Comparison of ENCODE assay signal across 7 mouse cellular contexts in genomic region chr11:61930640-61931586, GRCm38 (mm10). TPM values are rescaled to one million over a fixed set of nuclear protein-coding genes. Genes with fewer than 3 reads are reported as not detected.
A peak's percentile ranks its signal among the peaks of the same experiment; 100 is the strongest.
DNase-seq lines count a peak whose midpoint lies in the region; ATAC-seq and TF ChIP-seq lines count a peak whose summit lies in the region.

No protein-coding gene starts in this region.

- no peaks in the 10 kb centered on the region for H3K4me1 ChIP-seq in ES-Bruce4 (ENCODE audit: control insufficient read depth, insufficient read depth, low read length)
- peaks cover 11% of the 10 kb centered on the region for H3K4me1 ChIP-seq in embryonic facial prominence, embryonic 14.5 days (ENCODE audit: control insufficient read depth, insufficient read depth, low read length)
- peaks cover 21% of the 10 kb centered on the region for H3K4me1 ChIP-seq in hindbrain, embryonic 14.5 days (replicated peaks; ENCODE audit: control insufficient read depth, insufficient read depth, low read length)
- peaks cover 34% of the 10 kb centered on the region for H3K4me1 ChIP-seq in liver, embryonic 12.5 days

- peak overlapping the region; percentile 94 for H3K9ac ChIP-seq in ES-Bruce4 (ENCODE audit: low read depth, poor library complexity, severe bottlenecking)
- H3K9ac ChIP-seq in embryonic facial prominence, embryonic 14.5 days (ENCODE audit: low read depth, low read length), result peak overlapping the region; percentile 94
- H3K9ac ChIP-seq in hindbrain, embryonic 14.5 days, result peak overlapping the region; percentile 77
- H3K9ac ChIP-seq in liver, embryonic 12.5 days, result peak overlapping the region; percentile 97

- H3K79me2 ChIP-seq in C2C12 (ENCODE audit: control insufficient read depth, insufficient read depth), result peaks cover 40% of the 10 kb centered on the region

- peak overlapping the region; percentile 50 for H3ac ChIP-seq in C2C12 (ENCODE audit: control insufficient read depth, insufficient read length, low read depth)

- TF ChIP-seq CTCF in C2C12 (IDR thresholded peaks at IDR 0.05; ENCODE audit: control insufficient read depth, insufficient read depth, insufficient read length) (no peak), ES-Bruce4 (IDR thresholded peaks at IDR 0.05; ENCODE audit: low read depth, low read length) (no peak)

- no peak for DNase-seq in embryonic facial prominence, embryonic 14.5 days (ENCODE audit: low spot score)
- no peak for DNase-seq in hindbrain, embryonic 14.5 days (ENCODE audit: low spot score)
- DNase-seq in retina, postnatal 1 day, result peak; percentile 7
- no peak for DNase-seq in urinary bladder, adult 2 months (ENCODE audit: low spot score)

- no peak for TF ChIP-seq EP300 in ES-Bruce4 (IDR thresholded peaks at IDR 0.05; ENCODE audit: insufficient read depth, low read depth, low read length)

- TF ChIP-seq POLR2A in ES-Bruce4 (IDR thresholded peaks at IDR 0.05; ENCODE audit: insufficient read depth, low read length), result no peak

- WGBS in embryonic facial prominence, embryonic 14.5 days, result 19% methylated on average over 11 of the region's 11 CpGs
- 22% methylated on average over 11 of the region's 11 CpGs for WGBS in hindbrain, embryonic 14.5 days
- WGBS in liver, embryonic 12.5 days (ENCODE audit: insufficient replicate concordance), result 19% methylated on average over 11 of the region's 11 CpGs

- peaks cover 13% of the 10 kb centered on the region for H3K36me3 ChIP-seq in C2C12 (ENCODE audit: control insufficient read depth, insufficient read depth)
- no peaks in the 10 kb centered on the region; the same call in 1 of the 2 replicates for H3K36me3 ChIP-seq in ES-Bruce4 (ENCODE audit: control insufficient read depth, insufficient read depth, low read length, poor library complexity, severe bottlenecking)
- H3K36me3 ChIP-seq in embryonic facial prominence, embryonic 14.5 days (ENCODE audit: control insufficient read depth, insufficient read depth, low read length), result no peaks in the 10 kb centered on the region
- H3K36me3 ChIP-seq in hindbrain, embryonic 14.5 days (replicated peaks; ENCODE audit: control insufficient read depth, insufficient read depth), result no peaks in the 10 kb centered on the region
- peaks cover 5% of the 10 kb centered on the region for H3K36me3 ChIP-seq in liver, embryonic 12.5 days

- H3K4me3 ChIP-seq in C2C12 (ENCODE audit: insufficient read depth, poor library complexity, severe bottlenecking), result peak overlapping the region; percentile 96
- peak overlapping the region; percentile 95 for H3K4me3 ChIP-seq in ES-Bruce4 (ENCODE audit: low read depth, low read length)
- peak overlapping the region; percentile 95 for H3K4me3 ChIP-seq in embryonic facial prominence, embryonic 14.5 days (ENCODE audit: low read depth, low read length)
- peak overlapping the region; percentile 68 for H3K4me3 ChIP-seq in hindbrain, embryonic 14.5 days (replicated peaks; ENCODE audit: low read length)
- H3K4me3 ChIP-seq in liver, embryonic 12.5 days, result peak overlapping the region; percentile 99

- H3K27me3 ChIP-seq in C2C12 (ENCODE audit: control insufficient read depth, insufficient read depth, insufficient read length) (no peaks in the 10 kb centered on the region), ES-Bruce4 (ENCODE audit: control insufficient read depth, insufficient read depth, low read length, poor library complexity, severe bottlenecking) (no peaks in the 10 kb centered on the region)
- H3K27me3 ChIP-seq in embryonic facial prominence, embryonic 14.5 days (replicated peaks; ENCODE audit: control insufficient read depth, insufficient read depth, low read length), result no peaks in the 10 kb centered on the region
- no peaks in the 10 kb centered on the region for H3K27me3 ChIP-seq in hindbrain, embryonic 14.5 days (ENCODE audit: control insufficient read depth, insufficient read depth, low read length)
- no peaks in the 10 kb centered on the region for H3K27me3 ChIP-seq in liver, embryonic 12.5 days (replicated peaks)

- H3K9me3 ChIP-seq in ES-Bruce4 (replicated peaks; ENCODE audit: control insufficient read depth, insufficient read depth, low read length, poor library complexity, severe bottlenecking), result 0 out of 2 replicates have a peak, but pooled peaks cover 2% of the 10 kb centered on the region
- no peaks in the 10 kb centered on the region for H3K9me3 ChIP-seq in embryonic facial prominence, embryonic 14.5 days (ENCODE audit: control insufficient read depth, low read length)
- no peaks in the 10 kb centered on the region for H3K9me3 ChIP-seq in hindbrain, embryonic 14.5 days (ENCODE audit: control insufficient read depth, low read length)
- no peaks in the 10 kb centered on the region for H3K9me3 ChIP-seq in liver, embryonic 12.5 days (replicated peaks)

- H3K4me2 ChIP-seq in embryonic facial prominence, embryonic 14.5 days (ENCODE audit: low read depth, low read length), result peak overlapping the region; percentile 69
- H3K4me2 ChIP-seq in hindbrain, embryonic 14.5 days (replicated peaks), result peak overlapping the region; percentile 54
- H3K4me2 ChIP-seq in liver, embryonic 12.5 days, result peak overlapping the region; percentile 95

- no peak; the same call in 1 of the 2 replicates for ATAC-seq in embryonic facial prominence, embryonic 14.5 days (ENCODE audit: low read depth)
- ATAC-seq in hindbrain, embryonic 14.5 days (ENCODE audit: low FRiP score), result peak; percentile 21; the same call in 1 of the 2 replicates
- peak; percentile 38; the same call in 1 of the 2 replicates for ATAC-seq in liver, embryonic 12.5 days

- H3K79me3 ChIP-seq in C2C12 (ENCODE audit: low read depth), result peaks cover 34% of the 10 kb centered on the region

- H3K27ac ChIP-seq in ES-Bruce4 (ENCODE audit: insufficient read depth, low read length), result peak overlapping the region; percentile 79
- H3K27ac ChIP-seq in embryonic facial prominence, embryonic 14.5 days (replicated peaks; ENCODE audit: low read depth, low read length), result peak overlapping the region; percentile 93
- H3K27ac ChIP-seq in hindbrain, embryonic 14.5 days, result peak overlapping the region; percentile 90
- H3K27ac ChIP-seq in liver, embryonic 12.5 days, result peak overlapping the region; percentile 96

TF ChIP-seq in C2C12, 6 proteins besides CTCF, POLR2A, EP300 and RAD21:
- no peak for TF ChIP-seq USF1 (IDR thresholded peaks at IDR 0.05; ENCODE audit: low read depth)
- no peak for TF ChIP-seq MYOD1 (IDR thresholded peaks at IDR 0.05; ENCODE audit: control insufficient read depth, insufficient read length, low read depth)
- no peak for TF ChIP-seq MAX (IDR thresholded peaks at IDR 0.05)
- TF ChIP-seq FOSL1 (IDR thresholded peaks at IDR 0.05; ENCODE audit: insufficient read depth, low read length, poor library complexity, severe bottlenecking), result no peak
- no peak for TF ChIP-seq CEBPB (IDR thresholded peaks at IDR 0.05; ENCODE audit: low read depth)
- no peak for TF ChIP-seq MYOG (IDR thresholded peaks at IDR 0.05; ENCODE audit: control insufficient read depth, extremely low read depth, insufficient read length)
TF ChIP-seq in C2C12: peak in this region for 0.

RNA-seq across cellular contexts. Expression of gene Akap10, which starts 0.9 kb away (rescaled TPM):
- polyA plus RNA-seq in C2C12 (2012; fragmentation: generic; extraction: Trizol), result 6.0 TPM
- polyA plus RNA-seq in ES-Bruce4 (2011; ENCODE audit: insufficient read depth, insufficient read length, low read depth, missing spikeins), result 28.4 and 29.0 TPM in 2 replicates
- 12.6 and 17.9 TPM in 2 replicates for polyA plus RNA-seq in embryonic facial prominence, embryonic 14.5 days (2014; fragmentation: Nextera tagmentation; extraction: Ambion mirVana)
- polyA plus RNA-seq in hindbrain, embryonic 14.5 days (2014; fragmentation: Nextera tagmentation; extraction: Ambion mirVana), result 14.2 and 14.4 TPM in 2 replicates
- 14.2 and 14.3 TPM in 2 replicates for polyA plus RNA-seq in liver, embryonic 12.5 days (2016; fragmentation: Nextera tagmentation; extraction: Ambion mirVana)
- polyA plus RNA-seq in urinary bladder, adult 2 months (2012; rRNA removed), result 17.9 and 18.5 TPM in 2 replicates

RNA-seq across cellular contexts. Expression of gene Specc1, which starts 25.6 kb away (rescaled TPM):
- 59.2 TPM for polyA plus RNA-seq in C2C12 (2012; fragmentation: generic; extraction: Trizol)
- 31.4 and 32.1 TPM in 2 replicates for polyA plus RNA-seq in ES-Bruce4 (2011; ENCODE audit: insufficient read depth, insufficient read length, low read depth, missing spikeins)
- 10.4 and 13.5 TPM in 2 replicates for polyA plus RNA-seq in embryonic facial prominence, embryonic 14.5 days (2014; fragmentation: Nextera tagmentation; extraction: Ambion mirVana)
- polyA plus RNA-seq in hindbrain, embryonic 14.5 days (2014; fragmentation: Nextera tagmentation; extraction: Ambion mirVana), result 11.5 TPM in 2 replicates
- polyA plus RNA-seq in liver, embryonic 12.5 days (2016; fragmentation: Nextera tagmentation; extraction: Ambion mirVana), result 36.4 and 38.7 TPM in 2 replicates
- 8.7 and 10.3 TPM in 2 replicates for polyA plus RNA-seq in urinary bladder, adult 2 months (2012; rRNA removed)
